Mouse (Mus musculus) testis, adult 2 months (tissue): Measurements from ENCODE around the gene Tenm4.

ENCODE experiments used
- CTCF ChIP-seq: fragments of 200-500 bp; IDR thresholded peaks from 2 replicates; pipeline ENCODE4 v1.5.1; 2012; ENCODE audit warnings: low read depth, mild to moderate bottlenecking, inconsistent platforms, low read length, moderate library complexity; ENCODE audit not compliant: control insufficient read depth, insufficient read depth, insufficient replicate concordance
- POLR2A ChIP-seq: fragments of 200-500 bp; IDR thresholded peaks from 2 replicates; pipeline ENCODE4 v1.6.1; 2012; ENCODE audit warnings: low read depth, mild to moderate bottlenecking, inconsistent platforms, low read length, moderate library complexity; ENCODE audit not compliant: control insufficient read depth

DNA sequence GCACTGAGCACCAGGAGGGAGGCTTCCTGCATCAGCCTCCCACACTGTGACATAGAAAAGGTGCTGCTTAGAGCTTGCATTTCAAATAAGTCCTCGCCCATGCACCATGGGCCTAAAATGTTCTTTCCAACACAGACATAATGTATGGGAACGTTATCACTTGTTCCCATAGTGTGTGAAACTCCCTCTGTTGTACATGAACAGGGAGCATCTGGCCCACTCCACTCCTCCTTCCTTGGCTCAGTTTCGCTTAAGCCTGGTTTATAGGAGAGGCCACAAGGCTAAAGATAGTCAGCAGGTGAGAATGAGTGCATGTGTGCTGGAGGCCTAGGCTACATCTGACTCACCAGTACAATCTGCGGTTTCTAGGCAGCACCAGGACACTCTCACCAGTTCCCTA, 667.9 kb downstream of the Tenm4 start:
- TF ChIP-seq CTCF (no peak), POLR2A (no peak)
